Mouse (Mus musculus): Measurements from ENCODE around the gene Tdrd12. TPM values are rescaled to one million over a fixed set of nuclear protein-coding genes. Genes with fewer than 3 reads are reported as not detected.
A peak's percentile ranks its signal among the peaks of the same experiment; 100 is the strongest.

The Tdrd12 gene
- 0.19 and 0.47 TPM in 2 replicates for polyA plus RNA-seq (2015; fragmentation: Nextera tagmentation; extraction: Ambion mirVana)

GRCm38 (mm10) chr7:35537562-35537961 is at the start of gene Tdrd12:
Gene Tdrd12 (minus strand): TSS chr7:35537745.
- Histone ChIP-seq H3K36me3 (ENCODE audit: control insufficient read depth, insufficient read depth, low read length) (no peaks in the 10 kb centered on the region), H3K27me3 (ENCODE audit: control insufficient read depth, insufficient read depth, low read length) (no peaks in the 10 kb centered on the region), H3K4me1 (replicated peaks; ENCODE audit: control insufficient read depth, insufficient read depth) (no peaks in the 10 kb centered on the region), H3K9me3 (ENCODE audit: control insufficient read depth, low read length) (no peaks in the 10 kb centered on the region), H3K4me3 (ENCODE audit: low read depth, low read length) (no peak within 1 kb of the TSS), H3K9ac (ENCODE audit: low read length) (no peak within 1 kb of the TSS), H3K4me2 (replicated peaks; ENCODE audit: low read depth) (no peak within 1 kb of the TSS), H3K27ac (replicated peaks) (no peak within 1 kb of the TSS)
- WGBS: 93% methylated on average over 17 of the region's 17 CpGs
- TF ChIP-seq CTCF (IDR thresholded peaks at IDR 0.05; ENCODE audit: low read depth): peak; percentile 42
- no peak for TF ChIP-seq EP300 (optimal IDR thresholded peaks at IDR 0.05)
- ATAC-seq (ENCODE audit: low FRiP score, low TSS enrichment) (no peak), DNase-seq (ENCODE audit: low spot score) (no peak)

GRCm38 (mm10) chr7:35586906-35587445 is 49.4 kb upstream of the Tdrd12 start:
- ATAC-seq (ENCODE audit: low FRiP score, low TSS enrichment) (no peak), DNase-seq (ENCODE audit: low spot score) (no peak)
- H3K4me1 ChIP-seq (replicated peaks; ENCODE audit: control insufficient read depth, insufficient read depth): peaks cover 6% of the 10 kb centered on the region
- H3K27ac ChIP-seq (replicated peaks): no peak overlapping the region
- no peaks in the 10 kb centered on the region for H3K9me3 ChIP-seq (ENCODE audit: control insufficient read depth, low read length)
- WGBS: 19% methylated on average over 15 of the region's 15 CpGs
- H3K4me2 ChIP-seq (replicated peaks; ENCODE audit: low read depth): peak overlapping the region; percentile 98
- H3K27me3 ChIP-seq (ENCODE audit: control insufficient read depth, insufficient read depth, low read length): no peaks in the 10 kb centered on the region; the same call in 1 of the 2 replicates
- peak overlapping the region; percentile 74 for H3K9ac ChIP-seq (ENCODE audit: low read length)
- 0 out of 2 replicates have a peak, but pooled peaks cover 3% of the 10 kb centered on the region for H3K36me3 ChIP-seq (ENCODE audit: control insufficient read depth, insufficient read depth, low read length)
- TF ChIP-seq CTCF (IDR thresholded peaks at IDR 0.05; ENCODE audit: low read depth) (no peak), EP300 (optimal IDR thresholded peaks at IDR 0.05) (no peak)
- peak overlapping the region; percentile 93 for H3K4me3 ChIP-seq (ENCODE audit: low read depth, low read length)

- ATAC-seq (ENCODE audit: low FRiP score, low TSS enrichment): peak; percentile 99
- Histone ChIP-seq H3K9me3 (ENCODE audit: control insufficient read depth, low read length) (no peaks in the 10 kb centered on the region), H3K36me3 (ENCODE audit: control insufficient read depth, insufficient read depth, low read length) (no peaks in the 10 kb centered on the region), H3K9ac (ENCODE audit: low read length) (peak within 1 kb of the TSS; percentile 74), H3K4me2 (replicated peaks; ENCODE audit: low read depth) (peak within 1 kb of the TSS; percentile 98), H3K4me3 (ENCODE audit: low read depth, low read length) (peak within 1 kb of the TSS; percentile 93), H3K4me1 (replicated peaks; ENCODE audit: control insufficient read depth, insufficient read depth) (peaks cover 6% of the 10 kb centered on the region), H3K27me3 (ENCODE audit: control insufficient read depth, insufficient read depth, low read length) (no peaks in the 10 kb centered on the region; the same call in 1 of the 2 replicates), H3K27ac (replicated peaks) (peak within 1 kb of the TSS; percentile 35; the same call in 1 of the 2 replicates)
- peak; percentile 92 for DNase-seq (ENCODE audit: low spot score)
- TF ChIP-seq CTCF (IDR thresholded peaks at IDR 0.05; ENCODE audit: low read depth) (no peak), EP300 (optimal IDR thresholded peaks at IDR 0.05) (no peak)
- WGBS: 0% methylated on average over 49 of the region's 49 CpGs
Measured at GRCm38 (mm10) chr7:35586055-35586905, 48.7 kb upstream of the Tdrd12 start, which contains the start of gene Ankrd27. Gene Ankrd27 (plus strand): TSS chr7:35586244.

- ATAC-seq (ENCODE audit: low FRiP score, low TSS enrichment) (peak; percentile 60), DNase-seq (ENCODE audit: low spot score) (peak; percentile 73)
- peaks cover 6% of the 10 kb centered on the region for H3K4me1 ChIP-seq (replicated peaks; ENCODE audit: control insufficient read depth, insufficient read depth)
- no peaks in the 10 kb centered on the region; the same call in 1 of the 2 replicates for H3K27me3 ChIP-seq (ENCODE audit: control insufficient read depth, insufficient read depth, low read length)
- peak within 1 kb of the TSS; percentile 35; the same call in 1 of the 2 replicates for H3K27ac ChIP-seq (replicated peaks)
- H3K9me3 ChIP-seq (ENCODE audit: control insufficient read depth, low read length): no peaks in the 10 kb centered on the region
- peak within 1 kb of the TSS; percentile 74 for H3K9ac ChIP-seq (ENCODE audit: low read length)
- H3K4me3 ChIP-seq (ENCODE audit: low read depth, low read length): peak within 1 kb of the TSS; percentile 93
- under 1% methylated on average over 40 of the region's 45 CpGs for WGBS
- no peaks in the 10 kb centered on the region for H3K36me3 ChIP-seq (ENCODE audit: control insufficient read depth, insufficient read depth, low read length)
- TF ChIP-seq EP300 (optimal IDR thresholded peaks at IDR 0.05) (no peak), CTCF (IDR thresholded peaks at IDR 0.05; ENCODE audit: low read depth) (no peak)
- H3K4me2 ChIP-seq (replicated peaks; ENCODE audit: low read depth): peak within 1 kb of the TSS; percentile 98
Measured at GRCm38 (mm10) chr7:35585191-35586054, 47.9 kb upstream of the Tdrd12 start, which contains the start of gene Rgs9bp. Gene Rgs9bp (minus strand): TSS chr7:35585582.

GRCm38 (mm10) chr7:35584786-35585190 is 47.2 kb upstream of the Tdrd12 start:
- no peaks in the 10 kb centered on the region; the same call in 1 of the 2 replicates for H3K27me3 ChIP-seq (ENCODE audit: control insufficient read depth, insufficient read depth, low read length)
- TF ChIP-seq CTCF (IDR thresholded peaks at IDR 0.05; ENCODE audit: low read depth) (no peak), EP300 (optimal IDR thresholded peaks at IDR 0.05) (no peak)
- no peak overlapping the region for H3K27ac ChIP-seq (replicated peaks)
- WGBS: under 1% methylated on average over 50 of the region's 50 CpGs
- peak overlapping the region; percentile 98 for H3K4me2 ChIP-seq (replicated peaks; ENCODE audit: low read depth)
- H3K36me3 ChIP-seq (ENCODE audit: control insufficient read depth, insufficient read depth, low read length): no peaks in the 10 kb centered on the region
- H3K9ac ChIP-seq (ENCODE audit: low read length): peak overlapping the region; percentile 32
- no peak for ATAC-seq (ENCODE audit: low FRiP score, low TSS enrichment)
- H3K4me1 ChIP-seq (replicated peaks; ENCODE audit: control insufficient read depth, insufficient read depth): peaks cover 6% of the 10 kb centered on the region
- peak; percentile 54 for DNase-seq (ENCODE audit: low spot score)
- peak overlapping the region; percentile 93 for H3K4me3 ChIP-seq (ENCODE audit: low read depth, low read length)
- no peaks in the 10 kb centered on the region for H3K9me3 ChIP-seq (ENCODE audit: control insufficient read depth, low read length)
